Mouse (Mus musculus): Measurements from ENCODE around the gene Hipk2. TPM values are rescaled to one million over a fixed set of nuclear protein-coding genes. Genes with fewer than 3 reads are reported as not detected.

The Hipk2 gene
- polyA plus RNA-seq, 1 experiment: 33.9 TPM

- Histone ChIP-seq H3K27me3 (ENCODE audit: control insufficient read depth, insufficient read depth, low read length) (no peaks in the 10 kb centered on the region), H3K4me1 (ENCODE audit: control insufficient read depth, insufficient read depth, low read length) (no peaks in the 10 kb centered on the region), H3K4me3 (ENCODE audit: control insufficient read depth, low read depth, low read length) (no peak overlapping the region), H3K27ac (ENCODE audit: control insufficient read depth, insufficient read depth, low read depth, low read length) (no peak overlapping the region), H3K36me3 (ENCODE audit: control insufficient read depth, insufficient read depth, low read length) (no peaks in the 10 kb centered on the region)
- no peak for TF ChIP-seq CTCF (IDR thresholded peaks at IDR 0.05; ENCODE audit: control insufficient read depth, insufficient read depth, insufficient replicate concordance, low read depth, low read length)
- TF ChIP-seq POLR2A (IDR thresholded peaks at IDR 0.05; ENCODE audit: control insufficient read depth, low read depth, low read length): no peak
Observed at GRCm38 (mm10) chr6:38902820-38903439, 27.0 kb upstream of the Hipk2 start.

DNA sequence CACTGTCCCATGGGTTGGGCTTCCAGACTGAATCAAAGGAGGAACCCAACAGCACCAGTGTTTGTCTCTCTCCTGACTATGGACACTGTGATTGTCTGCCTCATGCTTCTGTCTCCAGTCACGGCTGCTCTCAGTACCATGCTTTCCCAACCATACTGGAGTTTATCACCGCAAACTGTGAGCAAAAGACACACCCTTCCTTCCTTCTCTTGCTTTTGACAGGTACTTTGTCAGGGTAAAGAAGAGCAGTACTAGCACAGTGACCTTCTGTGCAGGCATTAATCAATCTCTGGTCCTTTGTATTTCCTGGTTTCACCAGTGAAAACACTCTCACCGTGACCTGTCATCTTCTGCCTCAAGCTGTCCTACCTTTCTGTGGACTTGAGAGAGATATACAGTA is 25.7 kb upstream of the Hipk2 start:
- H3K4me3 ChIP-seq (ENCODE audit: control insufficient read depth, low read depth, low read length): no peak overlapping the region
- TF ChIP-seq CTCF (IDR thresholded peaks at IDR 0.05; ENCODE audit: control insufficient read depth, insufficient read depth, insufficient replicate concordance, low read depth, low read length) (no peak), POLR2A (IDR thresholded peaks at IDR 0.05; ENCODE audit: control insufficient read depth, low read depth, low read length) (no peak)
- H3K36me3 ChIP-seq (ENCODE audit: control insufficient read depth, insufficient read depth, low read length): no peaks in the 10 kb centered on the region
- H3K4me1 ChIP-seq (ENCODE audit: control insufficient read depth, insufficient read depth, low read length): no peaks in the 10 kb centered on the region
- no peak overlapping the region for H3K27ac ChIP-seq (ENCODE audit: control insufficient read depth, insufficient read depth, low read depth, low read length)
- no peaks in the 10 kb centered on the region for H3K27me3 ChIP-seq (ENCODE audit: control insufficient read depth, insufficient read depth, low read length)

DNA sequence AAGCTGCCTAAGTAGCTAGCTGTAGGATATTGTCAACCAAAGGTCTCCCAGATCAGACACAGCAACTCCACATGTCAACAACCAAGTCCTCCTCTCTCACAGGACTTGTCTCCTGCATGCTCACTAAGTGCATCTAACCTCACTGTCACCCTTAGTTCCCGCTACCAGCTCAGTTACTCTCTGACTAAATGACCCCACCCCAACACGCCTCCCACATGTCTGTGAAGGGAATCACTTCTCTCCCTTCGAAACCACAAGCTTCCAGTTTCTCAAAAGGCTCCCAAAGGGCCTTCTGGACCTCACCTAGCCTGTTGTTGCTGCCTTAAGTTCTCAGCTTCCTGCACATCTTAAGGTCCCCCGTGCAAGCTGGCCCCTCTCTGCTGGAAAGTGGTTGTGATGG is 25.2 kb upstream of the Hipk2 start:
- no peak overlapping the region for H3K27ac ChIP-seq (ENCODE audit: control insufficient read depth, insufficient read depth, low read depth, low read length)
- no peaks in the 10 kb centered on the region for H3K36me3 ChIP-seq (ENCODE audit: control insufficient read depth, insufficient read depth, low read length)
- TF ChIP-seq CTCF (IDR thresholded peaks at IDR 0.05; ENCODE audit: control insufficient read depth, insufficient read depth, insufficient replicate concordance, low read depth, low read length) (no peak), POLR2A (IDR thresholded peaks at IDR 0.05; ENCODE audit: control insufficient read depth, low read depth, low read length) (no peak)
- H3K4me3 ChIP-seq (ENCODE audit: control insufficient read depth, low read depth, low read length): no peak overlapping the region
- H3K4me1 ChIP-seq (ENCODE audit: control insufficient read depth, insufficient read depth, low read length): no peaks in the 10 kb centered on the region
- H3K27me3 ChIP-seq (ENCODE audit: control insufficient read depth, insufficient read depth, low read length): no peaks in the 10 kb centered on the region

- TF ChIP-seq CTCF (IDR thresholded peaks at IDR 0.05; ENCODE audit: control insufficient read depth, insufficient read depth, insufficient replicate concordance, low read depth, low read length): no peak
- no peak for TF ChIP-seq POLR2A (IDR thresholded peaks at IDR 0.05; ENCODE audit: control insufficient read depth, low read depth, low read length)
- no peak overlapping the region for H3K27ac ChIP-seq (ENCODE audit: control insufficient read depth, insufficient read depth, low read depth, low read length)
- no peaks in the 10 kb centered on the region for H3K36me3 ChIP-seq (ENCODE audit: control insufficient read depth, insufficient read depth, low read length)
Observed at GRCm38 (mm10) chr6:38900479-38901126, 24.6 kb upstream of the Hipk2 start.

GRCm38 (mm10) chr6:38900073-38900472 is 24.1 kb upstream of the Hipk2 start:
- Histone ChIP-seq H3K4me3 (ENCODE audit: control insufficient read depth, low read depth, low read length) (no peak overlapping the region), H3K4me1 (ENCODE audit: control insufficient read depth, insufficient read depth, low read length) (no peaks in the 10 kb centered on the region), H3K27me3 (ENCODE audit: control insufficient read depth, insufficient read depth, low read length) (no peaks in the 10 kb centered on the region), H3K27ac (ENCODE audit: control insufficient read depth, insufficient read depth, low read depth, low read length) (no peak overlapping the region), H3K36me3 (ENCODE audit: control insufficient read depth, insufficient read depth, low read length) (no peaks in the 10 kb centered on the region)
- TF ChIP-seq POLR2A (IDR thresholded peaks at IDR 0.05; ENCODE audit: control insufficient read depth, low read depth, low read length) (no peak), CTCF (IDR thresholded peaks at IDR 0.05; ENCODE audit: control insufficient read depth, insufficient read depth, insufficient replicate concordance, low read depth, low read length) (no peak)

More at GRCm38 (mm10) chr6:38900479-38901126, 24.6 kb upstream of the Hipk2 start:
- no peaks in the 10 kb centered on the region for H3K27me3 ChIP-seq (ENCODE audit: control insufficient read depth, insufficient read depth, low read length)
- H3K4me3 ChIP-seq (ENCODE audit: control insufficient read depth, low read depth, low read length): no peak overlapping the region
- H3K4me1 ChIP-seq (ENCODE audit: control insufficient read depth, insufficient read depth, low read length): no peaks in the 10 kb centered on the region

GRCm38 (mm10) chr6:38893615-38894014 is 17.6 kb upstream of the Hipk2 start:
- no peak for TF ChIP-seq POLR2A (IDR thresholded peaks at IDR 0.05; ENCODE audit: control insufficient read depth, low read depth, low read length)
- TF ChIP-seq CTCF (IDR thresholded peaks at IDR 0.05; ENCODE audit: control insufficient read depth, insufficient read depth, insufficient replicate concordance, low read depth, low read length): no peak
- no peak overlapping the region for H3K27ac ChIP-seq (ENCODE audit: control insufficient read depth, insufficient read depth, low read depth, low read length)
- H3K4me1 ChIP-seq (ENCODE audit: control insufficient read depth, insufficient read depth, low read length): no peaks in the 10 kb centered on the region
- H3K4me3 ChIP-seq (ENCODE audit: control insufficient read depth, low read depth, low read length): no peak overlapping the region
- no peaks in the 10 kb centered on the region for H3K27me3 ChIP-seq (ENCODE audit: control insufficient read depth, insufficient read depth, low read length)
- H3K36me3 ChIP-seq (ENCODE audit: control insufficient read depth, insufficient read depth, low read length): no peaks in the 10 kb centered on the region

DNA sequence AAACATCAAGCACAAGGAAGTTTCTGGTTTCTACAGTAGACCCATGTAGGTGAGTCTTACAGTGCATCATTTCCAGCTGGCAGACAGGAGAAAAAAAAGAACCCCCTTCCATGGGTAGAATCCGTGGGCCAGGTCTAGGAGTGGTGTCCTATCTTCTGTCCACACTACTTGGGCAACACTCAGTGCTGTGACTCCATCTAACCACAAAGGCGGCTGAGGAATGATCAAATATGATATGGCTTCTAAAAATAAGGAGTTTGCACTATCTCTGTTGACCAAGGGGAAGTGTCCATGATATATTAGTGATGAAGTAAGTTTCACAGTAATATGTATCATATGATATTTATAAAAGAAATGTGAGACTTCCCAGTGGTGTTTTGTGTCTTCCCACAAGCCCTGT is 16.1 kb upstream of the Hipk2 start:
- Histone ChIP-seq H3K4me1 (ENCODE audit: control insufficient read depth, insufficient read depth, low read length) (no peaks in the 10 kb centered on the region), H3K27ac (ENCODE audit: control insufficient read depth, insufficient read depth, low read depth, low read length) (no peak overlapping the region), H3K36me3 (ENCODE audit: control insufficient read depth, insufficient read depth, low read length) (no peaks in the 10 kb centered on the region), H3K27me3 (ENCODE audit: control insufficient read depth, insufficient read depth, low read length) (no peaks in the 10 kb centered on the region), H3K4me3 (ENCODE audit: control insufficient read depth, low read depth, low read length) (no peak overlapping the region)
- TF ChIP-seq CTCF (IDR thresholded peaks at IDR 0.05; ENCODE audit: control insufficient read depth, insufficient read depth, insufficient replicate concordance, low read depth, low read length): no peak
- no peak for TF ChIP-seq POLR2A (IDR thresholded peaks at IDR 0.05; ENCODE audit: control insufficient read depth, low read depth, low read length)

Measured in testis, adult 2 months (tissue).